Mouse (Mus musculus): Measurements from ENCODE around the gene Wnk2. TPM values are rescaled to one million over a fixed set of nuclear protein-coding genes. Genes with fewer than 3 reads are reported as not detected.

Wnk2 gene
- polyA plus RNA-seq, 2 experiments = 3.0 to 7.8 TPM

GRCm38 (mm10) chr13:48996731-48997130, 151.1 kb downstream of the Wnk2 start:
- Histone ChIP-seq H3K36me3 (ENCODE audit: control insufficient read depth, insufficient read depth, low read length) (no peaks in the 10 kb centered on the region), H3K4me1 (ENCODE audit: control insufficient read depth, insufficient read depth, low read length) (peaks cover 3% of the 10 kb centered on the region; the same call in 1 of the 2 replicates), H3K4me2 (replicated peaks; ENCODE audit: low read depth, low read length, severe bottlenecking) (no peak overlapping the region), H3K27me3 (ENCODE audit: control insufficient read depth, insufficient read depth, low read length) (no peaks in the 10 kb centered on the region), H3K4me3 (replicated peaks; ENCODE audit: low read length) (no peak overlapping the region), H3K27ac (replicated peaks; ENCODE audit: low read depth, low read length) (no peak overlapping the region), H3K9me3 (ENCODE audit: control insufficient read depth, low read length) (no peaks in the 10 kb centered on the region), H3K9ac (ENCODE audit: low read depth, low read length, severe bottlenecking) (no peak overlapping the region)
- WGBS = 83% methylated on average over 4 of the region's 4 CpGs
- TF ChIP-seq POLR2A (IDR thresholded peaks at IDR 0.05; ENCODE audit: borderline replicate concordance, extremely low read depth, insufficient read depth, insufficient read length) = no peak
- DNase-seq (ENCODE audit: low spot score) (no peak), ATAC-seq (ENCODE audit: low FRiP score, low read depth) (no peak)

- 37% methylated on average over 3 of the region's 3 CpGs for WGBS
- ATAC-seq (ENCODE audit: low FRiP score, low read depth) = no peak
Measured at GRCm38 (mm10) chr13:48994903-48995302, 152.9 kb downstream of the Wnk2 start.

GRCm38 (mm10) chr13:48992914-48993313, 154.9 kb downstream of the Wnk2 start:
- TF ChIP-seq POLR2A (IDR thresholded peaks at IDR 0.05; ENCODE audit: borderline replicate concordance, extremely low read depth, insufficient read depth, insufficient read length) = no peak
- ATAC-seq (ENCODE audit: low FRiP score, low read depth) = no peak

More at GRCm38 (mm10) chr13:48994903-48995302, 152.9 kb downstream of the Wnk2 start:
- Histone ChIP-seq H3K9me3 (ENCODE audit: control insufficient read depth, low read length) (no peaks in the 10 kb centered on the region), H3K4me3 (replicated peaks; ENCODE audit: low read length) (no peak overlapping the region), H3K4me2 (replicated peaks; ENCODE audit: low read depth, low read length, severe bottlenecking) (no peak overlapping the region), H3K4me1 (ENCODE audit: control insufficient read depth, insufficient read depth, low read length) (peaks cover 3% of the 10 kb centered on the region; the same call in 1 of the 2 replicates), H3K9ac (ENCODE audit: low read depth, low read length, severe bottlenecking) (no peak overlapping the region), H3K27ac (replicated peaks; ENCODE audit: low read depth, low read length) (no peak overlapping the region), H3K36me3 (ENCODE audit: control insufficient read depth, insufficient read depth, low read length) (no peaks in the 10 kb centered on the region), H3K27me3 (ENCODE audit: control insufficient read depth, insufficient read depth, low read length) (no peaks in the 10 kb centered on the region)
- no peak for DNase-seq (ENCODE audit: low spot score)
- TF ChIP-seq POLR2A (IDR thresholded peaks at IDR 0.05; ENCODE audit: borderline replicate concordance, extremely low read depth, insufficient read depth, insufficient read length) = no peak

GRCm38 (mm10) chr13:48990138-48990537, 157.7 kb downstream of the Wnk2 start:
- Histone ChIP-seq H3K4me2 (replicated peaks; ENCODE audit: low read depth, low read length, severe bottlenecking) (no peak overlapping the region), H3K4me3 (replicated peaks; ENCODE audit: low read length) (no peak overlapping the region), H3K27me3 (ENCODE audit: control insufficient read depth, insufficient read depth, low read length) (no peaks in the 10 kb centered on the region), H3K4me1 (ENCODE audit: control insufficient read depth, insufficient read depth, low read length) (peaks cover 3% of the 10 kb centered on the region; the same call in 1 of the 2 replicates), H3K9me3 (ENCODE audit: control insufficient read depth, low read length) (no peaks in the 10 kb centered on the region), H3K9ac (ENCODE audit: low read depth, low read length, severe bottlenecking) (no peak overlapping the region), H3K27ac (replicated peaks; ENCODE audit: low read depth, low read length) (no peak overlapping the region), H3K36me3 (ENCODE audit: control insufficient read depth, insufficient read depth, low read length) (no peaks in the 10 kb centered on the region)
- TF ChIP-seq POLR2A (IDR thresholded peaks at IDR 0.05; ENCODE audit: borderline replicate concordance, extremely low read depth, insufficient read depth, insufficient read length) = no peak
- DNase-seq (ENCODE audit: low spot score) (no peak), ATAC-seq (ENCODE audit: low FRiP score, low read depth) (no peak)
- 100% methylated on average over 2 of the region's 2 CpGs for WGBS

More at GRCm38 (mm10) chr13:48992914-48993313, 154.9 kb downstream of the Wnk2 start:
- Histone ChIP-seq H3K9me3 (ENCODE audit: control insufficient read depth, low read length) (no peaks in the 10 kb centered on the region), H3K9ac (ENCODE audit: low read depth, low read length, severe bottlenecking) (no peak overlapping the region), H3K36me3 (ENCODE audit: control insufficient read depth, insufficient read depth, low read length) (no peaks in the 10 kb centered on the region), H3K27me3 (ENCODE audit: control insufficient read depth, insufficient read depth, low read length) (no peaks in the 10 kb centered on the region), H3K4me1 (ENCODE audit: control insufficient read depth, insufficient read depth, low read length) (peaks cover 3% of the 10 kb centered on the region; the same call in 1 of the 2 replicates), H3K4me3 (replicated peaks; ENCODE audit: low read length) (no peak overlapping the region), H3K4me2 (replicated peaks; ENCODE audit: low read depth, low read length, severe bottlenecking) (no peak overlapping the region), H3K27ac (replicated peaks; ENCODE audit: low read depth, low read length) (no peak overlapping the region)
- no peak for DNase-seq (ENCODE audit: low spot score)

Other genes starting within 250 kb of the Wnk2 start
- gene Fam120a, start 180.0 kb downstream of the Wnk2 start, polyA plus RNA-seq (2012; rRNA removed) = 104 and 111 TPM in 2 replicates
- gene Fam120a, start 180.0 kb downstream of the Wnk2 start, polyA plus RNA-seq (2014; fragmentation: Nextera tagmentation; extraction: Ambion mirVana) = 37.1 and 37.6 TPM in 2 replicates
- gene Ninj1, start 39.5 kb upstream of the Wnk2 start, polyA plus RNA-seq (2012; rRNA removed) = 67.4 and 81.1 TPM in 2 replicates
- 60.2 and 61.5 TPM in 2 replicates for gene Ninj1, start 39.5 kb upstream of the Wnk2 start, polyA plus RNA-seq (2014; fragmentation: Nextera tagmentation; extraction: Ambion mirVana)
- gene Card19, start 68.0 kb upstream of the Wnk2 start, polyA plus RNA-seq (2012; rRNA removed) = 71.3 and 93.1 TPM in 2 replicates
- 67.1 and 71.4 TPM in 2 replicates for gene Card19, start 68.0 kb upstream of the Wnk2 start, polyA plus RNA-seq (2014; fragmentation: Nextera tagmentation; extraction: Ambion mirVana)
- gene Susd3, start 100.7 kb upstream of the Wnk2 start, polyA plus RNA-seq (2012; rRNA removed) = 2.1 and 2.6 TPM in 2 replicates
- 2.2 and 2.8 TPM in 2 replicates for gene Susd3, start 100.7 kb upstream of the Wnk2 start, polyA plus RNA-seq (2014; fragmentation: Nextera tagmentation; extraction: Ambion mirVana)
- 1.1 and 1.2 TPM in 2 replicates for gene Fgd3, start 172.3 kb upstream of the Wnk2 start, polyA plus RNA-seq (2012; rRNA removed)
- 0.40 and 0.78 TPM in 2 replicates for gene Fgd3, start 172.3 kb upstream of the Wnk2 start, polyA plus RNA-seq (2014; fragmentation: Nextera tagmentation; extraction: Ambion mirVana)
- 30.5 and 30.7 TPM in 2 replicates for gene Bicd2, start 193.6 kb upstream of the Wnk2 start, polyA plus RNA-seq (2012; rRNA removed)
- 30.8 and 34.1 TPM in 2 replicates for gene Bicd2, start 193.6 kb upstream of the Wnk2 start, polyA plus RNA-seq (2014; fragmentation: Nextera tagmentation; extraction: Ambion mirVana)

All from limb, embryonic 14.5 days (tissue).